Mouse (Mus musculus) myocyte (in vitro differentiated cells): ENCODE data around the gene Tanc2.

Experiments used
- MYOG ChIP-seq, 3 experiments: IDR thresholded peaks; one replicate each; pipeline ENCODE4 v1.6.1; 2011; ENCODE audit warnings: control low read depth in 2 of 3, low read depth in 2 of 3, mild to moderate bottlenecking in 2 of 3; ENCODE audit not compliant: insufficient read length in 2 of 3, control insufficient read depth in 1 of 3, insufficient read depth in 1 of 3
- POLR2A ChIP-seq: IDR thresholded peaks from one replicate; pipeline ENCODE4 v1.6.1; 2011; ENCODE audit warnings: low read depth, mild to moderate bottlenecking, control low read depth, moderate library complexity; ENCODE audit not compliant: insufficient read length
- POLR2AphosphoS2 ChIP-seq: IDR thresholded peaks from one replicate; pipeline ENCODE4 v1.6.1; 2011; ENCODE audit warnings: low read depth, control low read depth; ENCODE audit not compliant: insufficient read length
- TCF3 ChIP-seq: IDR thresholded peaks from one replicate; pipeline ENCODE4 v1.6.1; 2011; ENCODE audit warnings: low read depth, control low read depth; ENCODE audit not compliant: insufficient read length
- USF1 ChIP-seq: IDR thresholded peaks from one replicate; pipeline ENCODE4 v1.6.1; 2011; ENCODE audit warnings: low read depth, mild to moderate bottlenecking, control low read depth, moderate library complexity

GRCm38 (mm10) chr11:105823759-105824158, 234.0 kb downstream of the Tanc2 start:
- no peak for TF ChIP-seq TCF3
- no peak for TF ChIP-seq POLR2A
- TF ChIP-seq POLR2AphosphoS2 = no peak
- TF ChIP-seq MYOG (IDR thresholded peaks at IDR 0.05; ENCODE audit: control insufficient read depth in 1 of 3, insufficient read depth in 1 of 3, insufficient read length in 2 of 3, low read depth in 2 of 3) = no peak
- TF ChIP-seq USF1 = no peak
